Mouse (Mus musculus) embryo, embryonic 9.5 days (tissue): ENCODE measurements around the gene Baz1a.

ENCODE experiments used
- DNase-seq: peaks from one replicate; pipeline ENCODE4 v3.0.0-alpha.2; 2017; ENCODE audit errors: extremely low spot score

The Baz1a gene

DNA sequence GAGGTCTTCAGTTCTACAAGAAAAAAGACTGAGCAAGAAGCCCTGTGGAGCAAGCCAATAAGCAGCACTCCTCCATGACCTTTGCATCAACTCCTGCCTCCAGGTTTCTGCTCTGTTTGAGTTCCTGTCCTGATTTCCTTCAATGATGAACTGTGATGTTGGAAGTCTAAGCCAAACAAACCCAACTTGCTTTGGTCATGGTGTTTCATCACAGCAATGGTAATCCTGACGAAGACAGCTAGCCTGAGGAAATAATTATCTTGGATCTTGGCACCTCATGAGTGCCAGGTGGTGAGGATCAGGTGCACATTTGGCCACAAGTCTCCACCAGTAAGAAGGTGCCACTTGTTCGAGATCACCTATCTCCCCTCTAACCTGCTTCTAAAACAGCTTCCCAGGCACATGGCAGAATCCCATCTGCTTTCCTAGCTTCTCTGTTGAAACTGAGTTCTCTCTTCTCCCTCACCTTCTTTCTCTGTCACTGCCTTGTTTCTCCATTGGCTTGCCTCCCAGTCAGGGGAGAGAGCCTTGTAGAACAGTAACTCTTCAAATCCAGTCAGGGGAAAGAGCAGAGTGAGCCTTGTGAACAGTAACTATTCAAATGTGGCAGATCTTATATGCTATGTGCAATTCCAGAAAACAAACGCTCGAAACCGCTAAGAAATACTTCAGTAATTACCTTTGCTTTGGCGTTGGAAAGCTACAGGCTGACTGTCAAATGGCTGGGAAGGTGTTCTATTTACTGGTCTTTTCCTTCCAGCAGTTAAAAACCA lies at the start of gene Baz1a:
Gene Baz1a (minus strand): TSS at position 723 of the 773 bp plus-strand sequence.
- DNase-seq: no peak

DNA sequence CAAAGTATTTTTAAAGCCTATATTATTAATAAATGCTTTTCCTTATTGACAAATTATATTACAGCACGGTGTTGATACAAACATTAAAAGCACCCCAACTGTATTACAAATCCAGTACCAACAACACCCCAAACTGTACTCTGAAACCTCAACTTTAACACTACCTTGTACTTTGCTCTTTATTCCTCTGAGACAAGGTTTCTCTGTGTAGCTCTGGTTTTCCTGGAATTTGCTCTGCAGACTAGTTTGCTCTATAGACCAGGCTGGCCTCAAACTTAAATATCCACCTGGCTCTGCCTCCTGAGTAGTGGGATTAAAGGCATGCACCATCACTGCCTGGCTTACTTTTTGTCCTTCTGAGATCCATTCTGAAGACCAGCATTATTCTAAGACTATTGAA lies 48.0 kb upstream of the Baz1a start:
- DNase-seq: no peak

DNA sequence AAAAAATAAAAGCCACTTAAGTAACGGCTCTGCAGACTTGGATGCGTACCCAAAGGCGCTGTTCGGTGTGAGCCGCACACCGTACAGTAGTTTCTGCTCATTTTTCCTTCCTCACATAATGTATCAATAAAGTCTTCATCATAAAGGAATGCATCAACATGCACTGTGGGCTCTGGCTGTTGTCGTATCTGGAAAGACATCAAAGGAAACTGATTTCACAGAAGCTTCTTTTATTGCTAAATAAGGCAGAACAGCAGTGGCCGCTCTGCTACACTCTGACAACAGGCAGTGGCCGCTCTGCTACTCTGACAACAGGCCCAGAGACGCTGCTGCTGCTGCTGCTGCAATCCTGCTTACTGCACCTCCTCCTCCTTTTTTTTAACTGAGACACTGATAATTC lies 46.9 kb upstream of the Baz1a start:
- DNase-seq: no peak

DNA sequence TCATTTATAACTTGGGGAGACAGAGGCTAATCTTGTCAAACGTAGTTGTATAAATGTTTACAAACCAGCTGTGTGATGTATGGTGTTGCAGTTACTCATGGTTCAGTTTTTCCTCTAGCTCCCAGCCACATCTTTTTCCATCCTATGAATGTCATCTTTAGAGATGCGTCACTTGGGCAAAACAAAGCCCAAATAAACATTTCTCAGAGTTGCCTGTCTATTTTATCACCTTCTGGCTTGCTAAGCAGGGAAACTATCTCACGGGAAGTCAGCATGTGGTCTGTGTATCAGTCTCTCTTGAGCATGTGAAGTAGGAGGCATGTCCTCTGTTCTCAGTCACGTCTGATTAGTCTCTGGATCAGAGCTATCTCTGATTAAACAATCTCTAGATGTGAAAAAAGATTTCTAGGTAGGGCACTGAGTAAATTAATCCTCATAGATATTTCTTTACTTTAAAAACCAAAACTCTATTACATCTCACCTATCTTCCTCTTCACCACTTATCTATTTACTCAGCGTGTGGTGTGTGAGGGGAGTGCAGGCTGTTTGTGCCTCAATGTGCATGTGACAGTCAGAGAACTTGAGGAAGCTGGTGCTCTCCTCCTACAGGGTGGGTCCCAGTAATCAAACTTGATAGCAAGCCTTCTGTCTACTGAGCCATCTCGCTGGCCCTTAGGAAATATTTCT lies 46.2 kb upstream of the Baz1a start:
- no peak for DNase-seq

DNA sequence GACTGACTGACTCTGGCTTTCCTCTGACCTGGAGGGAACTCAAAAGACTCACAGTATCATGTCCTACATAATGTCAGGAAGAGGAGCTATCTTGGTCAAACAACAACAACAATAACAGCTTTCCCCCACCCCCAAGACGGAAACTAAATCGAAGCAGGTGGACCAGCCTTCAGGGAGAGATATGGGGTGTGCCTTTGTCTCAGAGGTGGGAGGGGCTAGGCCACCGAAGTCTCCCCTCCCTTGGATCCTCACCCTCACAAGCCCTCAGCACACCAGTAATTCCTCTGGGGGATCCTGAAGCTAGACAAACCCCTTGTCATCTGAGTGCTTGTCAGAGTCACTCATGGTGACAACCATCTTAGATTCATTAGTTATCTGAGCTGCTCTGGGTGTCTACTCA lies 45.7 kb upstream of the Baz1a start:
- no peak for DNase-seq

DNA sequence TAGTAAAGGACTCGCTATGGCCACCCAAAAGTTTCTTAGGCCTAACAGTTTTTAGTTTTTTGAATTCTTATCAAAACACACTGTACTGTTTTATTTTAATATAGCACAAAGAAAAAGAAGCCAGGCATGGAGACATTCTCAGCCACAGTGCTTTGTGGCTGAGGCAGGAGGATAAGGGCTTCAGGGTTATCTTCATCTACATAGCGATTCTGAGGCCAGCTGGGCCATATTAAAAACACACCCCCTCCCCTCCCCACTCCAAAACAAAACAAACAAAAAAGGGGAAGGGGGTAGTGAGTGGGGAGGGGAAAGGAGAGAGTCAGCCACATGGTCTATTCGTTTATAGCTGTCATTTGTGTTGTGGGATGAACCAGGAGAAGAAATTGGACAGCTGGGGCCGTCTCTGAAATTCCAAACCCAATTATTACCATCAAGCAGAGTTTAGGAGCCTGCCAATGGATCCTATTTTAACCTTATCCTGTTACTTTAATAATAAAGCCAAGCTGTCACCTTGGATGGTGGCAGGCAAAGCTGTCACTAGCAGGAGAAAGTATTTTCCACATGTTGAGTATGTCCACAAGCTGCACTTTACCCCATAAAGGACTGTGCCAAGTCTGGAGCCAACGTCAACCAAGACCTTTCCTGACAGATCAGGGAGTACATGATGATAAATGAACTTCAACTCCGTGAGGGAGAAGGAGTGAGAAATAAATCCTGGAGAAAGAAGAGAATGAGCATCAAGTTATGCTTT lies 44.9 kb upstream of the Baz1a start:
- DNase-seq: no peak

DNA sequence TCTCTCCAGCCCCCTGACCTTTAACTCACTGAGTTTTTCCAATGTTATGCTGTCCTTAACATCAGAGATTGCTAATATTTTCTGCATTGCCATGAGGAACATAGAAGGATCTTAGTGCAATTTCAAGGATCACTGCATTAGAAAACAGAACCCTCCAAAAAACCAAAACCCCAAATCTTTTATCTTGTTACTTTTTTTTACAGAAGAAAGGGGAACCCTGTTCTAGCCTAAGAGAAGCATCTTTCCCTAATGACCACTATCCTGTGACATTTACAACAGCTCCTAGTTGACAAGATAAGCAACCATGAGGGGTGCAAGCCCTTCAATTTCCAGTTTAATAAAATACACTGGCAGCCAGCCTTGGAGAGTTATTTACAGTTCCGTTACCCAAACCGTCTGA lies 42.6 kb upstream of the Baz1a start:
- no peak for DNase-seq

DNA sequence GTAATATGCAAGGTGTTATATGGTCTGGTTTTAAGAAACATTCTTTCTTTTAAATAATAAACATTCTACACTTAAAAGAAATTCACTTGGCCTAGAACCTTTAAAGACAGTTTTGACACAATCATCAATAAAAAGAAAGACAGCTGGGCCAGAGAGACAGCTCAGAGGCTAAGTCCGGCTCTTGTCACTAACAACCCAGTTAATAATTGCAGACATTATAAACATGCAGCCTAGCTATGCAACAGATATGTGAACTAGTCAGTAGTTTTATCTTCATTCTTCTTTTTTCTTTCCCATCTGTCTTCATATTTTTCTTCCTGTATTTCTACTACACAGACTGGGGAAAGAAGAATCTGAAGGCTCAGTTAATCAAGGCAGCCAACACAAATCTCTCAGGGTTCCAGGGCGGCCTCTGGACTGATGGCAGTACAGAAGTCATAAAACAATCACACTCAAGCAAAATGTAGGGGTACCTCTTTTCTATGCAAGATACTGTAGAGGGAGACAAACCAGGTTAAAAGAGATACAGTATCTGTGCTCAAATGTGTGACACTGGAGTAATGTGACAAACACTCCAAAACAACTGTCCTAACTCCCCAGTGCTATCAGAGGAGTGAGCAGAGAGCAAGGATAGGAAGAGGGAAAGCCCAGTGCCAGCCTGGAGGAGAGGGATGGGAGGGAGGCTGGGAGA lies 40.5 kb upstream of the Baz1a start:
- DNase-seq: no peak

DNA sequence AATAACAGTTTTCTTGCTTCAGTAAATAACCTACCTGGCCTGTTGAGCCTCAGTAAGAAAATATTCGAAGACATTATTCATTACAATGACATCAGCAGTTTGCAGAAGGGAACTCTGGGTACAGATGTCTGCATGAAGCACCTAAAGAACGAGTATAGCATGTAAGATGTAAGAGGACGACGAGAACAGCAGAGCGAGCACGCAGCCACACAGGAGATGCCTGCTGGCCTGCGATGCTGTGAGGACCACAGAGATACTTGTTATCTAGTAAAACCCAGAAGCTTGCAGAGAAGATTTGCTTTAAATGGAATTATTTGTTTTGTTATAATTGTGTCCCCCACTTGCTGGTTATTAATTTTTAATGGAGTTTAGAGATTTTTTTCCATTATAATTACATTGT lies 39.1 kb upstream of the Baz1a start:
- no peak for DNase-seq

DNA sequence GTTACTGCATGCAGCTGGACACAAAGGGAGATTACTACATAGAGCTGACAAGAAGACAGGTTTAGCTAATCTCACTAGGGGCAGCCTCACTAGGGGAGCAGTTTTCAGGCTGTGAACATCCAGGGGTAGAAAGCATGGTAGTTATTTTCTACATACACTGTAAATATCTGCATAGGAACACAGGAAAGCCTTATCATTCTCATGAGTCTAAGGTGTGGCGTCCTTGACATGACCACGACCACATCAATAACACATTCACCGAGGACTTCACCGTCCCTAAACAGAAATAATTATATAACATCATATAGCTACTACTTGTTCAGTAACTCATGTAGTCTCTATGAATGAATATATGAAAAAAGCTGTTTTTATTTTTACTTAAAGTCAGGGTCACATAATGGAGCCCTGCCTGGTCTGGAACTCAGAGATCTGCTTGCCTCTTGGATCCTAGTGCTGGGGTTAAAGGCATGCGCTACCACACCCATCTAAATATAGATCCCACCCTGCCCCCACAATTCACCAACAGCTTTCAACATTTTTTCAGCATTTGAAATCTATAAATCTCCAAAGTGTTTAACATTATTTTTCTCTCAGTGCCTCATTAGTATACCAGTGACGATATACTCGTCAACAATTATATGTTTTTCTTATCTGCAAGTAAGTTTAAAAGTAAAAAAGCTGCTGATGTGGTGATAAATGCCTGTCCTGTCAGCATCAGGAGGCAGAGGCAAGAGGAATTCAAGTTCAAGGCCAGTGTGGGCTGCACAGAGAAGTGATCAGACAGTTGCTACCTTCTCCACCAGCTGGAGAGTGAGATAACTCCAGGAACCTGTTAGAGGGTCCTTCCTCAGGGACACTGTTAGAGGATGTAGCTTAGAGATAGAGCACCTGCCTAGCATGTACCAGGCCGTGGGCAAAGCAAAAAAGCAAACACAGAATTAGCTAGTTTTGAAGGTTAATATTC lies 37.3 kb upstream of the Baz1a start:
- DNase-seq: no peak

DNA sequence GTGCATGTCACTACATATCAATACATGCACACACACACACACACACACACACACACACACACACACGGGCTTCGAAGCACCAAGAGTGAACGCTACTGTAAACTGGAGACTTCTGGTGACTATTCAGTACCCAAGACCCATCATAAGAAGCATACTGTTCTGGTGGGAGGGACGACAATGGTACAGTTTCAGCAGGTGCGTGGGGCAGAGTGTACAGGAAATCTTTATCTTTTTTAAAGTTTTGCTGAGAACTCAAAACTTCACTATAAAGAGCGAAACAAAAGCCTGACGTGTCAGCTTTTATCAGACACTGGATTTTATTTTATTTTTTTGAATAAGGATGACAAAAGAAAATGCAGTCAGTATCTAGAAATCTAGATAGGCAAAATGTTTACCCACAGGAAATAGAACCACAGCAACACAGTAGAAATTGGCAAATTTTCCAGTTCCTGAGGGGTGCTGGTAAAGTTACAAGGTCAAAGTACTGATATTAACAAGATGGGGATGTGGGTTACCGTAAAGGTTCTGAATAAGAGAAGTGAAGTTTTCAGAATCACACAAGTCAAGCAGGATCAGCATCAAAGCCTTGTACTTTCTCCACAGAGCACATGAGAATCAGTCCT lies 35.7 kb upstream of the Baz1a start:
- no peak for DNase-seq

DNA sequence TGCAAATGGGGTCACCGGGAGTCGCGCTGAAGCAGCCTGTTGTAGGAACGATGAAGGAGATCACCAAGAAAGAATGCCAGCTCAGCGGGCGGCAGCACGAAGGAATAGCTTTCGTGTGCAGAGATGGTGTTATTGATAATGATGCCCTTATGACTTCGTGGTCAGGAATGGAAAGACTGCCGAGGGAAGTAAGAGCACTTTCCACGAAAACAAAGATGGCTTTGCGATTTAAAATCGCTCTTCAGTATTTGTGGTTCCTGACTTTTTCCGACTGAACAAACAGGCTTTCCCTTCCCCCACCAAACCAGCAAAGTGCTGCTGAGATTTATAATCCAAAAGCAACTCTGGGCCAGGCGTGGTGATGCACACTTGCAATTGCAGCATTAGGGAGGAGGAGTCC lies 26.9 kb upstream of the Baz1a start:
- DNase-seq: no peak

DNA sequence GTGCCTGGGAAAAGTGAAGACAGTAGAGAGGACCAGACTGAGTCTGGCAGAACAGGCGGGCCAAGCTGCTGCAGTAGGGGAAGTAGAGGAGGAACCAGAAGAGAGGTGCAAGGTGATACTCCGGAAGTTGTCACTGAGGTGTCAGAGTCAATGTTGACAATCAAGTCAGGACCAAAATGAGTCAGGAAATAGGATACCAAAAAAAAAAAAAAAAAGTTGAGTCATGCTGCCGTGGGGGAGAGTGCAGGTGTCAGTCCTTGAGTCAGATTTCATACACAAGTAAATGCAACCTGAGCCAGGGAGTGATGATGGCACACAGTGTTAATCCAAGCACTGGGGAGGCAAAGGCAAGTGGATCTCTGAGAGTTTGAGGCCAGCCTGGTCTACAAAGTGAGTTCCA lies 12.9 kb upstream of the Baz1a start:
- no peak for DNase-seq

DNA sequence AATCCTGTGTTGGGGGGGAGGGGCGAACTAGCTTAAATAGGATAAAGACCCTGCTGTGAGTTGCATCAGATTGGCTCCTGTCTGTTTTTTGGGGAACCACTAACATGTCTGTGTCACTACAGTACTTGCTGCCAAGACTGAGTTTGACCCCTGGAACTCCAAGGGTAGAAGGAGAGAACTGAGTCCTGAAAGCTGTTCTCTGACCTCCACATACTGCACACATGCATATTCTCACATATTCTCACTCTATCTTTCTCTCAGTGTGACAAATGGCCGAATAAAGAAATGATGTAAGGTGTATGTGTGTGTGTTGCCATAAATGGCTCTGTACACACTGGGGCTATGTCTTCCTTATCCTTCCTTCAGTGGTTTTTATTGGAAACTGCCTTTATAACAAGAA lies 9.1 kb upstream of the Baz1a start:
- DNase-seq: no peak

DNA sequence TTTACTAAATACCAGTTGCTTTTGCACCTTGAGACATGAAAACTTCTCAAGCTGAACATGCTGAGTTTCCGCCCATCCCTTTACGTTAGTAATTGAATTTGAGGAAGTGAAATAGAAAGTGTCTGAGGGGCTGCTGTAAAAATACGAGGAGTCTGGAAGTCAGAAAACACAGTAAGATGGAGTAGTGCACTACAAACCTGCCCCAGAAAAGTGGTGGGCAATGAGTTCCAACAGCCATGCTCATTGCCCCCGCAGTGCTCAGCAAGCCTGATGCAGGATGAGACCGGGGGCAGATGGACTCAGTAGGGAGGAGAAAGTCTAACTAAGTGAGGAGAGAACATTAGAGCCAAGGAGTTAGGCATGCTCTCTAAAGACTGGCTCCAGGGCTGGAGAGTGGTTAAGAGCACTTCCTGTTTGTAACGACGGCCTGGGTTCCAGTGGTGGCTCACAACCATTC lies 5.3 kb upstream of the Baz1a start:
- DNase-seq: no peak

DNA sequence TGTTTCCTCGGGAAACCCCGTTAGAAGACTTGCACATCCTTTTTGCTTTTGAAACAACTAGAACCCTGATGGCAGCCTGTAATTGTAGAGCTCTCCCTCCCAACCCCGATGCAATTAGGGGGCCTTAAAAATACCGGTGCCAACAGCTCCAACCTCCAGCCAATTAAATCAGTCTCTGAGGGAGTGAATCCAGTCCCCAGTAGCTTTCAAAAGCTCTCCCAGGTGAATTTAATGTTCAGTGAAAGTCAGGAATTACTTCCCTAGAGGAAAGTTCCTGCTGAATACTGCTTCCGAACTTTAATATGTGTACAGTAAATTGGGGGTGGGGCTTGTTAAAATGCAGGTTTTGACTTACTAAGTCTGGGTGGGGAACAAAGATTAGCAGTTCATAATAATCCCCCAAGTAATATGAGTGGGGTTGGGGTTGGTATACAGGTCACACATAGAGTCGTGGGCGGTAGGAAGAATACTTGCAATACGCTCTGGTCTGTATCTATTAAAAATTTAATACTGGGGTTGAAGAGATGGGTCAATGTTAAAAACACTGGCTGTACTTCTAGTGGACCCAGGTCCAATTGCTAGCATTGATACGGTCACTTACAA lies 3.1 kb upstream of the Baz1a start:
- DNase-seq: no peak

DNA sequence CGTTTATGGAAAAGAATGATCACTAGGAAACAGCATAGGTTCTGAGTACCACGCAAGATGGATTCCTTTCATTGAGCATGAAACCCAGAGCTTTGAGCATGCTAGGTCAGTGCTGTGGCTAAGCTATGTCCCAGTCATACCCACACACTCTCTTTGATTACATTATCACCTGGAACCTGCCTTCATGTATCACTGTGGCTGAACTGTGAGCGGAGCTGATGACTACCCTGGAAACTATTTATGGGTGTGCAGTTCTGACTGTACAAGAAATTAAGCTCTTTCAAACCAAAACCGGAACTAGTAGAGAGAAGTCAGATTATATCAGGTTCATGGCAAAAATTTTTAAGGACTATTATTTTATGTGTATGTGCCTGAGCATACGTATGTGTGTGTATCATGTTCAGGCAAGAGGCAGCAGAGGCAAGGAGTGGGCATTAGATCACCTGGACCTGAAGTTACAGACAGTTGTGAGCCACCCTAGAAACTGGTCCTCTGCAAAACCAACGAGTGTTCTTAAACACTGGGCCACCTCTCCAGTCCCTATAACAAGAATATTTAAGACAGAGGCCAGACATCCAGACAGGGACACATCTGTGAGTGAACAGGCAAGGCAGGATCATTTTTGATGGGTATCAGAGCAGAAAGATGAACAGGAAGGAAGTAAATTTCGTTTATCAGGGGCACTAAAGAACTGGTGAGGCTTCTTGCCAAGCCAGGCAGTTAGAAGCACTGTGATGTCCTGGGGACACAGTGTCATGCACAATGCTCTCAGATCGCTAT lies 2.4 kb upstream of the Baz1a start:
- no peak for DNase-seq

DNA sequence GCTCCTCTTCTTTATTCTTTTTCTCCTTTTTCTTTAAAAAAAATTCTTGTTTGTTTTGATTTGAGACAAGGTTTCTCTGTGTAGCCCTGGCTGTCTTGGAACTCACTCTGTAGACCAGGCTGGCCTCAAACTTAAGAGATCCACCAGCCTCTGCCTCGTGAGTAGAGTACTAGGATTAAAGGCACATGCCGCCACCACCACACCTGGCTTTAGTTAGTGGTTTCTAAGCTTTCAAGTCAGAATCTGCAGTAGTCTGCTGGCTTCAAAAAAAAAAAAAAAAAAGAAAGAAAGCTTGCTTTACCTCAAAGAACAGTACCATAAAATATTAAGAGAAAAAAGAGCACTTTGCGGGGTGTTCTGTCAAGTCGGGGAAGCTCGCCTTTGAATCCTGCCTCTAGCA lies 1.3 kb upstream of the Baz1a start:
- DNase-seq: no peak

DNA sequence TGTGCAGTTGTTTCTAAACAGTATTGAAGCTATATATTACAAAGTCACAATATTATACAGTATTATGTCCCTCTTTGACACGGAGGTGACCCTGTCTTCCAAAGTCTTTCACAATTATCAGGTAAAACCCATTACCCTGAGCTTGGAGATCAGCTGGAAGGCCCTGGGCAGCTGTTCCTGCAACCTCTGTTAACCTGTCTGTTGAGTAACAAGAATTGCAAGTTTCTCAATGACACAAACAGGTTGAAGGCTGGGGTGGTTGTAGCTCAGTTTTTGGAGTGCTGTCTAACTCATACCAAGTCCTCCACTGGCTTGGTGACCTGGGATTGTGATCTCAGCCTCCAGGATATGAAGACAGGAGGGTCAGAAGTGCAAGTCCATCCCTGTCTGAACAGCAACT lies 1.1 kb downstream of the Baz1a start:
- DNase-seq: no peak
